Mouse (Mus musculus): ENCODE measurements around the gene Ssbp4. TPM values are rescaled to one million over a fixed set of nuclear protein-coding genes. Genes with fewer than 3 reads are reported as not detected.

The Ssbp4 gene
- polyA plus RNA-seq, 1 experiment, result 50.7 TPM

GRCm38 (mm10) chr8:70618888-70619334 is 10.2 kb upstream of the Ssbp4 start:
- H3K27ac ChIP-seq (ENCODE audit: insufficient read depth, low read length), result no peak overlapping the region
- H3K4me3 ChIP-seq (ENCODE audit: insufficient read depth, low read length), result no peak overlapping the region
- TF ChIP-seq POLR2A (IDR thresholded peaks at IDR 0.05; ENCODE audit: low read depth, low read length), result no peak
- no peak for TF ChIP-seq CTCF (IDR thresholded peaks at IDR 0.05; ENCODE audit: borderline replicate concordance, insufficient read depth, low read length)
- H3K4me1 ChIP-seq (ENCODE audit: control insufficient read depth, insufficient read depth, low read length), result no peaks in the 10 kb centered on the region

DNA sequence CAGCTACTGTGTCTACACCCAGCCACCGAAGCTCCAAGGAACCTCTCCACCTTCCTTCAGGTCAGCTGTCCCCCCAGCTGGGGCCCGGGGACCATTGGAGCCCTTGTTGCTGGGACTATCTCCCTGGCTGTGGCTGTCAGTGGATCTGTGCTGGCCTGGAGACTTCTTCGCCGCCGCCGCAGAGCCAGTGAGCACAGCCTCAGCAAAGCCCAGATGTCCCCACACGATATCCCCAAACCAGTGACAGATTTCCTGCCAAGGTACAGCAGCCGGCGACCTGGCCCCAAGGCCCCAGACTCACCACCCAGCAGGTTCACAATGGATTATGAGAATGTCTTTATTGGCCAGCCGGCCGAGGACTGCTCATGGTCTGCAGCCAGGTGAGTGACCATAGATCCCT is 9.3 kb upstream of the Ssbp4 start:
- no peaks in the 10 kb centered on the region for H3K4me1 ChIP-seq (ENCODE audit: control insufficient read depth, insufficient read depth, low read length)
- TF ChIP-seq POLR2A (IDR thresholded peaks at IDR 0.05; ENCODE audit: low read depth, low read length), result no peak
- no peak for TF ChIP-seq CTCF (IDR thresholded peaks at IDR 0.05; ENCODE audit: borderline replicate concordance, insufficient read depth, low read length)
- H3K27ac ChIP-seq (ENCODE audit: insufficient read depth, low read length), result no peak overlapping the region
- H3K4me3 ChIP-seq (ENCODE audit: insufficient read depth, low read length), result no peak overlapping the region

DNA sequence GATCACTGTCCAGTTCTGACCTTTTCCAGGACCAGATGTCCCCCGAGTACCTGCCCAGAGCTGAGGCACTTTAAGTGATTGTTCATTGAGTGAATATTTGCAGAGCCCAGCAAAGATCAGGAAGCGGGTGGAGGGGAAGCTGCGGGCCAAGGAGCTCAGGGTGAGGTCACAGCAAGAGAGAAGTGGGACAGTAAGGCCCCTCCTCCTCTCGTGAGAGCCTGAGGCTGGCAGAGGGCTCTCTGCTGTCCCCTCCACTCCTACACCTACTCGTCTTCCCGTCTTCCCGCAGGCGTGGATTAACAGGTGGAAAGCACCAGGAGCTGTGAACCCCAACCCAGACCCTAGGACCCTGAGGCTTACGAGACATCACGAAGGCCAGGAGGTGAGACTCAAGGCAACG is 8.0 kb upstream of the Ssbp4 start:
- Histone ChIP-seq H3K27ac (ENCODE audit: insufficient read depth, low read length) (no peak overlapping the region), H3K4me3 (ENCODE audit: insufficient read depth, low read length) (no peak overlapping the region), H3K4me1 (ENCODE audit: control insufficient read depth, insufficient read depth, low read length) (no peaks in the 10 kb centered on the region)
- TF ChIP-seq POLR2A (IDR thresholded peaks at IDR 0.05; ENCODE audit: low read depth, low read length) (no peak), CTCF (IDR thresholded peaks at IDR 0.05; ENCODE audit: borderline replicate concordance, insufficient read depth, low read length) (no peak)

GRCm38 (mm10) chr8:70615894-70616293 is 7.2 kb upstream of the Ssbp4 start, which contains the start of gene Lrrc25:
Gene Lrrc25, plus strand, starts transcription at chr8:70616155.
- Histone ChIP-seq H3K4me3 (ENCODE audit: insufficient read depth, low read length) (no peak within 1 kb of the TSS), H3K4me1 (ENCODE audit: control insufficient read depth, insufficient read depth, low read length) (no peaks in the 10 kb centered on the region), H3K27ac (ENCODE audit: insufficient read depth, low read length) (no peak within 1 kb of the TSS)
- TF ChIP-seq CTCF (IDR thresholded peaks at IDR 0.05; ENCODE audit: borderline replicate concordance, insufficient read depth, low read length) (no peak), POLR2A (IDR thresholded peaks at IDR 0.05; ENCODE audit: low read depth, low read length) (no peak)

GRCm38 (mm10) chr8:70615281-70615680 is 6.6 kb upstream of the Ssbp4 start:
- TF ChIP-seq CTCF (IDR thresholded peaks at IDR 0.05; ENCODE audit: borderline replicate concordance, insufficient read depth, low read length) (no peak), POLR2A (IDR thresholded peaks at IDR 0.05; ENCODE audit: low read depth, low read length) (no peak)
- Histone ChIP-seq H3K27ac (ENCODE audit: insufficient read depth, low read length) (no peak overlapping the region), H3K4me3 (ENCODE audit: insufficient read depth, low read length) (no peak overlapping the region), H3K4me1 (ENCODE audit: control insufficient read depth, insufficient read depth, low read length) (peaks cover 2% of the 10 kb centered on the region; the same call in 1 of the 2 replicates)

GRCm38 (mm10) chr8:70614469-70614868 is 5.8 kb upstream of the Ssbp4 start:
- H3K4me1 ChIP-seq (ENCODE audit: control insufficient read depth, insufficient read depth, low read length), result peaks cover 2% of the 10 kb centered on the region; the same call in 1 of the 2 replicates
- H3K4me3 ChIP-seq (ENCODE audit: insufficient read depth, low read length), result no peak overlapping the region
- H3K27ac ChIP-seq (ENCODE audit: insufficient read depth, low read length), result no peak overlapping the region
- TF ChIP-seq CTCF (IDR thresholded peaks at IDR 0.05; ENCODE audit: borderline replicate concordance, insufficient read depth, low read length) (no peak), POLR2A (IDR thresholded peaks at IDR 0.05; ENCODE audit: low read depth, low read length) (no peak)

GRCm38 (mm10) chr8:70613763-70614162 is 5.1 kb upstream of the Ssbp4 start:
- H3K4me1 ChIP-seq (ENCODE audit: control insufficient read depth, insufficient read depth, low read length), result peaks cover 5% of the 10 kb centered on the region; the same call in 1 of the 2 replicates
- no peak overlapping the region for H3K27ac ChIP-seq (ENCODE audit: insufficient read depth, low read length)
- H3K4me3 ChIP-seq (ENCODE audit: insufficient read depth, low read length), result no peak overlapping the region
- TF ChIP-seq CTCF (IDR thresholded peaks at IDR 0.05; ENCODE audit: borderline replicate concordance, insufficient read depth, low read length) (no peak), POLR2A (IDR thresholded peaks at IDR 0.05; ENCODE audit: low read depth, low read length) (no peak)

GRCm38 (mm10) chr8:70611849-70612248 is 3.2 kb upstream of the Ssbp4 start:
- H3K4me1 ChIP-seq (ENCODE audit: control insufficient read depth, insufficient read depth, low read length), result peaks cover 5% of the 10 kb centered on the region; the same call in 1 of the 2 replicates
- TF ChIP-seq CTCF (IDR thresholded peaks at IDR 0.05; ENCODE audit: borderline replicate concordance, insufficient read depth, low read length) (peak; percentile 92), POLR2A (IDR thresholded peaks at IDR 0.05; ENCODE audit: low read depth, low read length) (no peak)
- peak overlapping the region; percentile 80 for H3K4me3 ChIP-seq (ENCODE audit: insufficient read depth, low read length)
- peak overlapping the region; percentile 23; the same call in 1 of the 2 replicates for H3K27ac ChIP-seq (ENCODE audit: insufficient read depth, low read length)

DNA sequence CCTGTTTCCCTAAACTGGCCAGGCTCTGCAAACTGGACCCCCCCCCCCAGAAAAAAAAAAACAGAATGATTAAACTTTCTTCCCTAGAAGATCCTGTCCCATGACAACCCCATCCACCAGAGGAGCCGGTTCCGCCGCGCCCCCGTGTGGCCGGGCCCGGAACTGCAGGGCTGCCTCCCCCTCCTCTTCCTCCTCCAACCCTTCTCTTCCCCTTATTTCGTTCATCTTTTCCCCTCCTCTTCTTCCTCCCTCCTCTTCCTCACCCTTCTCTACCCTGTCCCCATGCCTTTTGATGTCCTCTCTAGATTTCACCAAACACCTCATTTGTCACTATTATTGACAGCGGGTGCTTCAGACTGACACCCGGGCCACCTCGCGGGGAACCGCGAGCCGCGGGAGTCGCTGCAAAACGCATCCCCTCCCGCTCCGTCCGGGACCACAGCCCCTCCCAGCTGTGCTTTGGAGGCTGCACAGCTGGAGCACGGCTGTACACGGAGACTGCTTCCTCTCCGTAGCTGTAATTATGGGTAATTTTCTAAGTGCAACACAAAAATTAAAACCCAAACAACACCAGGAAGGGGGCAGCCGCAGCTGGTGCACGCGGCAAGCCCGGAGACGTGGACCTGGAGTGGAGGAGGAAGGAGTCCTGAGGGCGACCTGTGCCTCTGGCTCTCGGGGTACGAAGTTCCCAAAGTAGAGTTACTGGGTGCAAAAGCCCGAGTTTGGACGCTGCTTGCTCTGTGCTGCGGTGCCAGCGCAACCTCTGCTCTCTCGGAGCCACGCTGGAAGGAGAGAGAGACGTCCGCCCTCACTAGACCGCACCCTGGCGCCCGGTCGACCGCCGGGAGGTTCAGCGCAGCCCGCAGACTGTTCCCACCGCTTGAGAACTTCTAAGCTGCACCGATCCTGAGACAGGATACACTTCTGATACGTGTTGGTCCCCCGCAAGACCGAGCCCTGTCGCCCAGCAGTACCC is 2.4 kb upstream of the Ssbp4 start:
- peak overlapping the region; percentile 87 for H3K27ac ChIP-seq (ENCODE audit: insufficient read depth, low read length)
- TF ChIP-seq CTCF (IDR thresholded peaks at IDR 0.05; ENCODE audit: borderline replicate concordance, insufficient read depth, low read length) (peak; percentile 74), POLR2A (IDR thresholded peaks at IDR 0.05; ENCODE audit: low read depth, low read length) (0 out of 2 replicates have a peak, but pooled peaks have one; percentile 5)
- H3K4me1 ChIP-seq (ENCODE audit: control insufficient read depth, insufficient read depth, low read length), result peaks cover 5% of the 10 kb centered on the region
- H3K4me3 ChIP-seq (ENCODE audit: insufficient read depth, low read length), result peak overlapping the region; percentile 80
